Mouse (Mus musculus): ENCODE measurements around the gene Fars2.

DNA sequence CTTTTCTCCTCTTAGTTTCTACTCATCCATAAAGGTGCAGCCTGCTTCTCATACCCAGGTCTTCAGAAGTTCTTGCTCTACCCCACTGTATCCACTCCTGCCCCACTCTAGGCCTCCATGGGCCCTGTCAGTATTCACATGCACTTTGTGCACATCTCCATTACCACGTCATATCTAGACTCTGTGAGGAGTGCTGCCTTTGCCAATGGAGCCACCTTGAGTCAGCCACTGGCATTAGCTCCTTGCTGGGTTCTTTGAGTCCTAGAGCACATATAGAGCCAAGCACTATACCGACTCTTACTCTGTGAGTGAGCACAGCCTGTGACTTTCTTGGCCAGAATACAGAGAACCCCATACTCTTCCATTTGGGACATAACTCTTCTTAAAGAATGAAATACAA, 159.0 kb downstream of the Fars2 start:
- TF ChIP-seq CTCF (IDR thresholded peaks at IDR 0.05; ENCODE audit: low read depth), result peak; percentile 37
- TF ChIP-seq EP300 (IDR thresholded peaks at IDR 0.05; ENCODE audit: low read depth), result no peak

Measured in heart, postnatal 0 days (tissue).